Mouse (Mus musculus): ENCODE data around the gene Ush2a.

DNA sequence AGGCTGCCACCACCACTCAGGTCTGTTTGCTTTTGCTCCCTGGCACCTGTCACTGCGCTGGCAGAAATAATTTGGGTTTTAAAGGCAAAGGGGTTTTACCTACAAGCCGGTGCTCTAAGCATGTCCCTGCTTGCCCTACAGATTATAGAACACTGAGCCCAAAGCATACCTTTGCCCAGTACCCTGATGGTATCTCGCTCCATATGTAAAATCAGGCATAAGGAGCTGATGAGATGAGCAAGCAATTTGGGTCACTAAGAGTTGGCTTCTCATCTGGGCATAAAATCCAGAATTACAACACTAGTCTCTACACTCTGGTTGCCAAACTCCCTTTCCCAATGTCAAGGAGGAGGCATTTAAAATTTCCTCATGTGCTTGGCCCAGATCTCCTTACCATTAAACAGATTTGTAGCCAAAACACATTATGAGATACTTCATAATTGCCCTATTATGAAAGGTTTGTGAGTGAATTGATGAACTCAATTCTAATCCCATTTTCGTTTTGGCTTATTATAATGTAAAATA is 616.8 kb downstream of the Ush2a start:
- TF ChIP-seq POLR2A (IDR thresholded peaks at IDR 0.05; ENCODE audit: insufficient read depth, low read depth, low read length) (no peak), CTCF (IDR thresholded peaks at IDR 0.05) (no peak), EP300 (IDR thresholded peaks at IDR 0.05; ENCODE audit: insufficient read depth, low read depth, low read length) (no peak)
